Mouse (Mus musculus) lung, postnatal 0 days (tissue): ENCODE measurements around the gene Pros1. TPM values are rescaled to one million over a fixed set of nuclear protein-coding genes. Genes with fewer than 3 reads are reported as not detected.

ENCODE experiments used
- ATAC-seq: fragments of 200-750 bp; cut with Nextera tagmentation; 2 replicates; pipeline ENCODE4 v1.8.0; 2017; ENCODE audit warnings: moderate library complexity
- DNase-seq: peaks from one replicate; pipeline ENCODE4 v3.0.0-alpha.2; 2016; ENCODE audit warnings: low spot score
- H3K27ac ChIP-seq: fragments of 300-500 bp; sonication (generic); 2 replicates; pipeline ENCODE4 v1.5.1; 2014; ENCODE audit warnings: antibody characterized with exemption, mild to moderate bottlenecking, low read length, mixed read lengths
- H3K27me3 ChIP-seq: fragments of 300-500 bp; sonication (generic); replicated peaks from 2 replicates; pipeline ENCODE4 v1.6.1; 2014; ENCODE audit warnings: low read length, mixed read lengths; ENCODE audit not compliant: insufficient read depth
- H3K36me3 ChIP-seq: fragments of 300-500 bp; sonication (generic); 2 replicates; pipeline ENCODE4 v1.6.1; 2014; ENCODE audit warnings: low read length, mixed read lengths; ENCODE audit not compliant: insufficient read depth
- H3K4me1 ChIP-seq: fragments of 300-500 bp; sonication (generic); 2 replicates; pipeline ENCODE4 v1.6.1; 2014; ENCODE audit warnings: antibody characterized with exemption, low read depth, low read length, mixed read lengths; ENCODE audit not compliant: insufficient read depth
- H3K4me2 ChIP-seq: fragments of 300-500 bp; sonication (generic); replicated peaks from 2 replicates; pipeline ENCODE4 v1.6.1; 2014; ENCODE audit warnings: low read depth, mild to moderate bottlenecking, low read length, moderate library complexity, mixed read lengths
- H3K4me3 ChIP-seq: fragments of 300-500 bp; sonication (generic); 2 replicates; pipeline ENCODE4 v1.5.1; 2014; ENCODE audit warnings: low read depth, low read length
- H3K9ac ChIP-seq: fragments of 300-500 bp; sonication (generic); replicated peaks from 2 replicates; pipeline ENCODE4 v1.6.1; 2014; ENCODE audit warnings: low read depth, mild to moderate bottlenecking
- H3K9me3 ChIP-seq: fragments of 300-500 bp; sonication (generic); 2 replicates; pipeline ENCODE4 v1.6.1; 2016; ENCODE audit warnings: low read length, mixed read lengths
- CTCF ChIP-seq: IDR thresholded peaks from 2 replicates; pipeline ENCODE4 v1.5.1; 2016; ENCODE audit warnings: antibody characterized with exemption, mild to moderate bottlenecking
- EP300 ChIP-seq: IDR thresholded peaks from 2 replicates; pipeline ENCODE4 v1.6.1; 2016; ENCODE audit warnings: antibody characterized with exemption, mild to moderate bottlenecking, control low read depth
- WGBS: fragments of 180-500 bp; shearing (Covaris S2); extraction: QIAGEN DNeasy Blood & Tissue Kit; methylation state at CpG from one replicate; pipeline ENCODE4 v1.1.7; 2014; 5-methylcytosine and 5-hydroxymethylcytosine counted together
- polyA plus RNA-seq: library from polyadenylated mRNA; unstranded; fragments of >200 nt; fragmentation: Nextera tagmentation; extraction: Ambion mirVana; gene quantifications from 2 replicates; pipeline ENCODE4 v1.2.1, GENCODE M21; 2015

The Pros1 gene
- polyA plus RNA-seq, 1 experiment from 2014 or later, result 74.3 TPM

- Histone ChIP-seq H3K27me3 (no peaks in the 10 kb centered on the region), H3K9me3 (no peaks in the 10 kb centered on the region), H3K4me1 (no peaks in the 10 kb centered on the region), H3K4me3 (no peak overlapping the region), H3K4me2 (no peak overlapping the region), H3K36me3 (no peaks in the 10 kb centered on the region), H3K27ac (no peak overlapping the region), H3K9ac (no peak overlapping the region)
- DNase-seq (peak; percentile 40), ATAC-seq (no peak)
- TF ChIP-seq EP300, result no peak
- no peak for TF ChIP-seq CTCF
- 49% methylated on average over 1 of the region's 1 CpGs for WGBS
Measured at GRCm38 (mm10) chr16:62911364-62911763, 57.3 kb downstream of the Pros1 start.

GRCm38 (mm10) chr16:62912246-62912645, 58.1 kb downstream of the Pros1 start:
- 52% methylated on average over 2 of the region's 2 CpGs for WGBS
- H3K9me3 ChIP-seq, result no peaks in the 10 kb centered on the region
- no peak for TF ChIP-seq EP300
- TF ChIP-seq CTCF, result no peak
- H3K27ac ChIP-seq, result no peak overlapping the region
- no peaks in the 10 kb centered on the region for H3K4me1 ChIP-seq
- H3K4me3 ChIP-seq, result no peak overlapping the region
- DNase-seq (peak; percentile 56), ATAC-seq (no peak)
- H3K9ac ChIP-seq, result no peak overlapping the region
- no peak overlapping the region for H3K4me2 ChIP-seq
- no peaks in the 10 kb centered on the region for H3K36me3 ChIP-seq
- H3K27me3 ChIP-seq, result no peaks in the 10 kb centered on the region

- no peak for TF ChIP-seq CTCF
- TF ChIP-seq EP300, result no peak
- no peak overlapping the region for H3K27ac ChIP-seq
- no peak overlapping the region for H3K4me2 ChIP-seq
- ATAC-seq, result no peak
- no peak for DNase-seq
- no peaks in the 10 kb centered on the region for H3K4me1 ChIP-seq
- WGBS, result 80% methylated on average over 5 of the region's 5 CpGs
- H3K36me3 ChIP-seq, result no peaks in the 10 kb centered on the region
- H3K27me3 ChIP-seq, result no peaks in the 10 kb centered on the region
- H3K9ac ChIP-seq, result no peak overlapping the region
- no peaks in the 10 kb centered on the region for H3K9me3 ChIP-seq
- H3K4me3 ChIP-seq, result no peak overlapping the region
Measured at GRCm38 (mm10) chr16:62915530-62915929, 61.4 kb downstream of the Pros1 start.

- DNase-seq, result peak; percentile 35
- H3K9ac ChIP-seq, result no peak overlapping the region
- 47% methylated on average over 8 of the region's 8 CpGs for WGBS
- no peaks in the 10 kb centered on the region for H3K4me1 ChIP-seq
- H3K4me3 ChIP-seq, result no peak overlapping the region
- no peak overlapping the region for H3K4me2 ChIP-seq
- no peak for TF ChIP-seq CTCF
- no peak for TF ChIP-seq EP300
- no peaks in the 10 kb centered on the region for H3K9me3 ChIP-seq
- H3K27me3 ChIP-seq, result no peaks in the 10 kb centered on the region
- H3K27ac ChIP-seq, result no peak overlapping the region
- no peaks in the 10 kb centered on the region for H3K36me3 ChIP-seq
- ATAC-seq, result peak; percentile 70
Measured at GRCm38 (mm10) chr16:62922245-62922644, 68.1 kb downstream of the Pros1 start.

- WGBS, result 80% methylated on average over 6 of the region's 6 CpGs
- Histone ChIP-seq H3K27ac (no peak overlapping the region), H3K27me3 (no peaks in the 10 kb centered on the region), H3K9ac (no peak overlapping the region), H3K36me3 (no peaks in the 10 kb centered on the region), H3K4me3 (no peak overlapping the region), H3K9me3 (no peaks in the 10 kb centered on the region), H3K4me1 (no peaks in the 10 kb centered on the region), H3K4me2 (no peak overlapping the region)
- DNase-seq, result no peak
- ATAC-seq, result no peak
- TF ChIP-seq CTCF, result no peak
- no peak for TF ChIP-seq EP300
Measured at GRCm38 (mm10) chr16:62931341-62931740, 77.2 kb downstream of the Pros1 start.

GRCm38 (mm10) chr16:62936316-62936715, 82.2 kb downstream of the Pros1 start:
- H3K4me1 ChIP-seq, result no peaks in the 10 kb centered on the region
- no peaks in the 10 kb centered on the region for H3K27me3 ChIP-seq
- H3K36me3 ChIP-seq, result no peaks in the 10 kb centered on the region
- DNase-seq, result no peak
- no peak for ATAC-seq
- TF ChIP-seq CTCF (no peak), EP300 (no peak)
- 46% methylated on average over 11 of the region's 11 CpGs for WGBS
- H3K9ac ChIP-seq, result no peak overlapping the region
- no peaks in the 10 kb centered on the region for H3K9me3 ChIP-seq
- no peak overlapping the region for H3K4me3 ChIP-seq
- H3K27ac ChIP-seq, result no peak overlapping the region
- H3K4me2 ChIP-seq, result no peak overlapping the region
